Mouse (Mus musculus) gastrocnemius, postnatal 25 days (tissue): ENCODE results near the gene Vgll4. TPM values are rescaled to one million over a fixed set of nuclear protein-coding genes. Genes with fewer than 3 reads are reported as not detected.

Source experiments
- DNase-seq: peaks from one replicate; pipeline ENCODE4 v3.0.0; 2022
- total RNA-seq, 2 experiments: library from RNA; stranded (reverse); gene quantifications; 1 replicate in 1 of 2; 2 replicates in 1 of 2; pipeline ENCODE4 v1.2.3; 2021

Gene Vgll4
- total RNA-seq, 2 experiments from 2014 or later, result 13.3 to 13.9 TPM

- no peak for DNase-seq
Measured at GRCm38 (mm10) chr6:114918994-114919393, 50.8 kb downstream of the Vgll4 start.

GRCm38 (mm10) chr6:114917770-114918635 is 51.8 kb downstream of the Vgll4 start:
- DNase-seq, result peak; percentile 48

- DNase-seq, result no peak
Measured at GRCm38 (mm10) chr6:114917129-114917528, 52.7 kb downstream of the Vgll4 start.

- DNase-seq, result no peak
Measured at GRCm38 (mm10) chr6:114916715-114916992, 53.1 kb downstream of the Vgll4 start.

GRCm38 (mm10) chr6:114915915-114916714 is 53.7 kb downstream of the Vgll4 start:
- DNase-seq, result no peak

- no peak for DNase-seq
Measured at GRCm38 (mm10) chr6:114914041-114914716, 55.6 kb downstream of the Vgll4 start.

- DNase-seq, result no peak
Measured at GRCm38 (mm10) chr6:114913142-114913541, 56.7 kb downstream of the Vgll4 start.

GRCm38 (mm10) chr6:114911540-114911939 is 58.3 kb downstream of the Vgll4 start:
- no peak for DNase-seq

GRCm38 (mm10) chr6:114909801-114910200 is 60.0 kb downstream of the Vgll4 start:
- no peak for DNase-seq

- no peak for DNase-seq
Measured at GRCm38 (mm10) chr6:114907459-114907858, 62.3 kb downstream of the Vgll4 start.

- DNase-seq, result no peak
Measured at GRCm38 (mm10) chr6:114906209-114906608, 63.6 kb downstream of the Vgll4 start.

GRCm38 (mm10) chr6:114905253-114906028 is 64.4 kb downstream of the Vgll4 start:
- no peak for DNase-seq

GRCm38 (mm10) chr6:114904818-114905217 is 65.0 kb downstream of the Vgll4 start:
- DNase-seq, result no peak

- DNase-seq, result no peak
Measured at GRCm38 (mm10) chr6:114904233-114904632, 65.6 kb downstream of the Vgll4 start.

- DNase-seq, result no peak
Measured at GRCm38 (mm10) chr6:114901921-114902320, 67.9 kb downstream of the Vgll4 start.

- DNase-seq, result no peak
Measured at GRCm38 (mm10) chr6:114901321-114901824, 68.4 kb downstream of the Vgll4 start.

GRCm38 (mm10) chr6:114900194-114900593 is 69.6 kb downstream of the Vgll4 start:
- DNase-seq, result no peak

GRCm38 (mm10) chr6:114899652-114900051 is 70.1 kb downstream of the Vgll4 start:
- DNase-seq, result no peak

- no peak for DNase-seq
Measured at GRCm38 (mm10) chr6:114898949-114899348, 70.8 kb downstream of the Vgll4 start.

- no peak for DNase-seq
Measured at GRCm38 (mm10) chr6:114896281-114896680, 73.5 kb downstream of the Vgll4 start.

GRCm38 (mm10) chr6:114895191-114895590 is 74.6 kb downstream of the Vgll4 start:
- no peak for DNase-seq
